Mouse (Mus musculus): ENCODE results near the gene Mindy4. TPM values are rescaled to one million over a fixed set of nuclear protein-coding genes. Genes with fewer than 3 reads are reported as not detected.
A peak's percentile ranks its signal among the peaks of the same experiment; 100 is the strongest.

The Mindy4 gene
- polyA plus RNA-seq, 1 experiment, result 0.52 TPM

GRCm38 (mm10) chr6:55357636-55358031 lies 154.5 kb downstream of the Mindy4 start:
- Histone ChIP-seq H3K4me3 (ENCODE audit: insufficient read depth, low read depth, low read length) (no peak overlapping the region), H3K4me1 (ENCODE audit: control insufficient read depth, insufficient read depth, insufficient read length, low read length) (peaks cover 14% of the 10 kb centered on the region; the same call in 1 of the 2 replicates), H3K27ac (replicated peaks; ENCODE audit: low read depth, low read length) (peak overlapping the region; percentile 81)

GRCm38 (mm10) chr6:55358731-55359143 lies 155.6 kb downstream of the Mindy4 start:
- H3K27ac ChIP-seq (replicated peaks; ENCODE audit: low read depth, low read length), result no peak overlapping the region
- H3K4me3 ChIP-seq (ENCODE audit: insufficient read depth, low read depth, low read length), result no peak overlapping the region

GRCm38 (mm10) chr6:55362663-55363062 lies 159.5 kb downstream of the Mindy4 start:
- Histone ChIP-seq H3K4me3 (ENCODE audit: insufficient read depth, low read depth, low read length) (no peak overlapping the region), H3K27ac (replicated peaks; ENCODE audit: low read depth, low read length) (no peak overlapping the region), H3K4me1 (ENCODE audit: control insufficient read depth, insufficient read depth, insufficient read length, low read length) (peaks cover 2% of the 10 kb centered on the region; the same call in 1 of the 2 replicates)

More at GRCm38 (mm10) chr6:55358731-55359143, 155.6 kb downstream of the Mindy4 start:
- H3K4me1 ChIP-seq (ENCODE audit: control insufficient read depth, insufficient read depth, insufficient read length, low read length), result peaks cover 14% of the 10 kb centered on the region; the same call in 1 of the 2 replicates

- H3K4me3 ChIP-seq (ENCODE audit: insufficient read depth, low read depth, low read length), result no peak overlapping the region
- H3K4me1 ChIP-seq (ENCODE audit: control insufficient read depth, insufficient read depth, insufficient read length, low read length), result no peaks in the 10 kb centered on the region
- H3K27ac ChIP-seq (replicated peaks; ENCODE audit: low read depth, low read length), result no peak overlapping the region
Measured at GRCm38 (mm10) chr6:55367126-55367525, 163.9 kb downstream of the Mindy4 start.

Other genes starting within 250 kb of the Mindy4 start
- 6.7 and 7.0 TPM in 2 replicates for gene Nod1, start 230.8 kb upstream of the Mindy4 start, polyA plus RNA-seq (2012; ENCODE audit: insufficient read depth, insufficient read length, missing spikeins)
- gene Ggct, start 210.4 kb upstream of the Mindy4 start, polyA plus RNA-seq (2012; ENCODE audit: insufficient read depth, insufficient read length, missing spikeins), result 8.8 and 16.8 TPM in 2 replicates
- gene Gars, start 165.4 kb upstream of the Mindy4 start, polyA plus RNA-seq (2012; ENCODE audit: insufficient read depth, insufficient read length, missing spikeins), result 86.8 and 119 TPM in 2 replicates
- gene Crhr2, start 70.4 kb upstream of the Mindy4 start, polyA plus RNA-seq (2012; ENCODE audit: insufficient read depth, insufficient read length, missing spikeins), result 2.1 TPM in 1 of 2 replicates, not detected in the other
- gene Inmt, start 28.3 kb upstream of the Mindy4 start, polyA plus RNA-seq (2012; ENCODE audit: insufficient read depth, insufficient read length, missing spikeins), result 26.8 and 28.7 TPM in 2 replicates
- gene Aqp1, start 133.0 kb downstream of the Mindy4 start, polyA plus RNA-seq (2012; ENCODE audit: insufficient read depth, insufficient read length, missing spikeins), result 63.6 and 153 TPM in 2 replicates
- not detected in 2 replicates for gene Ghrhr, start 172.9 kb downstream of the Mindy4 start, polyA plus RNA-seq (2012; ENCODE audit: insufficient read depth, insufficient read length, missing spikeins)
- 1.5 and 2.4 TPM in 2 replicates for gene Adcyap1r1, start 248.6 kb downstream of the Mindy4 start, polyA plus RNA-seq (2012; ENCODE audit: insufficient read depth, insufficient read length, missing spikeins)